Mouse (Mus musculus) liver, embryonic 14.5 days (tissue): ENCODE results near the gene Fam221b. TPM values are rescaled to one million over a fixed set of nuclear protein-coding genes. Genes with fewer than 3 reads are reported as not detected.

Experiments used
- ATAC-seq: fragments of 200-750 bp; cut with Nextera tagmentation; 2 replicates; pipeline ENCODE4 v1.8.0; 2017; ENCODE audit warnings: moderate number of reproducible peaks, mild to moderate bottlenecking, moderate library complexity; ENCODE audit not compliant: insufficient read depth
- DNase-seq, 3 experiments: peaks; one replicate each; pipeline ENCODE4 v3.0.0-alpha.2; 2012 to 2013; ENCODE audit warnings: low read depth in 3 of 3, low spot score in 3 of 3
- H3K27ac ChIP-seq: fragments of 300-500 bp; sonication (generic); 2 replicates; pipeline ENCODE4 v1.5.1; 2014; ENCODE audit warnings: moderate library complexity, mild to moderate bottlenecking, control low read depth, inconsistent platforms
- H3K27me3 ChIP-seq: fragments of 300-500 bp; sonication (generic); 2 replicates; pipeline ENCODE4 v1.6.1; 2014; ENCODE audit warnings: mild to moderate bottlenecking, low read length, moderate library complexity; ENCODE audit not compliant: control insufficient read depth, insufficient read depth
- H3K36me3 ChIP-seq: fragments of 300-500 bp; sonication (generic); replicated peaks from 2 replicates; pipeline ENCODE4 v1.6.1; 2014; ENCODE audit warnings: low read depth; ENCODE audit not compliant: control insufficient read depth, insufficient read depth
- H3K4me1 ChIP-seq, 2 experiments: fragments of 200-500 bp in 1 of 2; fragments of 300-500 bp in 1 of 2; sonication (generic) in 1 of 2; replicated peaks; 2 replicates each; pipeline ENCODE4 v1.6.1; 2012 to 2014; ENCODE audit warnings: antibody characterized with exemption in 1 of 2, inconsistent platforms in 1 of 2, low read length in 1 of 2; ENCODE audit not compliant: control insufficient read depth in 2 of 2, insufficient read depth in 2 of 2
- H3K4me2 ChIP-seq: fragments of 300-500 bp; sonication (generic); 2 replicates; pipeline ENCODE4 v1.6.1; 2014; ENCODE audit warnings: low read depth, mild to moderate bottlenecking, control low read depth, moderate library complexity
- H3K4me3 ChIP-seq, 2 experiments: fragments of 200-500 bp in 1 of 2; fragments of 300-500 bp in 1 of 2; sonication (generic) in 1 of 2; 2 replicates each; pipeline ENCODE4 v1.5.1; 2012 to 2014; ENCODE audit warnings: low read depth in 2 of 2, low read length in 2 of 2, mild to moderate bottlenecking in 2 of 2, control low read depth in 1 of 2, inconsistent platforms in 1 of 2, moderate library complexity in 1 of 2; ENCODE audit not compliant: insufficient read depth in 1 of 2
- H3K9ac ChIP-seq: fragments of 300-500 bp; sonication (generic); replicated peaks from 2 replicates; pipeline ENCODE4 v1.6.1; 2014; ENCODE audit warnings: mild to moderate bottlenecking, control low read depth, moderate library complexity
- H3K9me3 ChIP-seq: fragments of 300-500 bp; sonication (generic); 2 replicates; pipeline ENCODE4 v1.6.1; 2016; ENCODE audit warnings: low read length, mixed read lengths; ENCODE audit not compliant: control insufficient read depth
- CTCF ChIP-seq: IDR thresholded peaks from 2 replicates; pipeline ENCODE4 v1.5.1; 2016; ENCODE audit warnings: antibody characterized with exemption, low read depth, control low read depth
- EP300 ChIP-seq: IDR thresholded peaks from 2 replicates; pipeline ENCODE4 v1.6.1; 2016; ENCODE audit warnings: antibody characterized with exemption, low read depth
- WGBS: fragments of 180-500 bp; shearing (Covaris S2); extraction: QIAGEN DNeasy Blood & Tissue Kit; methylation state at CpG from one replicate; pipeline ENCODE4 v1.1.7; 2014; ENCODE audit not compliant: insufficient replicate concordance; 5-methylcytosine and 5-hydroxymethylcytosine counted together
- polyA plus RNA-seq, 2 experiments: library from polyadenylated mRNA; depleted of rRNA in 1 of 2; stranded (reverse) in 1 of 2; unstranded in 1 of 2; fragments of >200 nt; fragmentation: Nextera tagmentation in 1 of 2; extraction: Ambion mirVana in 1 of 2; gene quantifications; 2 replicates each; pipeline versions ENCODE4 v1.2.1 to v1.2.3; 2012 to 2014

Gene Fam221b
- polyA plus RNA-seq, 2 experiments: 0.02 to 1.7 TPM

- Histone ChIP-seq H3K27ac (no peak overlapping the region), H3K36me3 (no peaks in the 10 kb centered on the region), H3K9me3 (no peaks in the 10 kb centered on the region), H3K4me2 (no peak overlapping the region), H3K4me3 (no peak overlapping the region), H3K9ac (no peak overlapping the region), H3K4me1 (no peaks in the 10 kb centered on the region), H3K27me3 (no peaks in the 10 kb centered on the region)
- DNase-seq (no peak), ATAC-seq (no peak)
- TF ChIP-seq EP300 (no peak), CTCF (no peak)
- WGBS: 86% methylated on average over 8 of the region's 8 CpGs
Observed at GRCm38 (mm10) chr4:43703851-43704250, 34.9 kb upstream of the Fam221b start.

DNA sequence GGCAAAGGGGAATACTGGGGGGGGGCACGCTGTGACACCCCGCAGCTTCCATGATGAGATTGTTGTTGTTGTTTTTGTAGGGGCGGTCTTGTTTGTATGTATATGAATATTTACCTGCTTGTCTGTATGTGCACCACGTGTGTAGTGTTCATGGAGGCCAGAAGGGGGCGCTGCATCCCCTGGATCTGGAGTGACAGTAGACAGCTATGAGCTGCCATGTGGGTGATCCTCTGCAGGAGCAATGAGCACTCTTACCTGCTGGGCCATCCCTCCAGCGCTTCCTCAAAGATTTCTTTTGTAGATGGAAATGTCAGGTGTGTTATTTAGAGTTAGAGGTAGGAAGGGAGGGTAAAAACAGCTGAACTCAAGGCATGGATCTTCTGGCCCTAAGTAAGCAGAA is 34.5 kb upstream of the Fam221b start:
- Histone ChIP-seq H3K9ac (no peak overlapping the region), H3K4me2 (no peak overlapping the region), H3K27ac (no peak overlapping the region), H3K36me3 (no peaks in the 10 kb centered on the region), H3K4me3 (no peak overlapping the region), H3K9me3 (no peaks in the 10 kb centered on the region), H3K27me3 (no peaks in the 10 kb centered on the region), H3K4me1 (no peaks in the 10 kb centered on the region)
- 64% methylated on average over 6 of the region's 6 CpGs for WGBS
- DNase-seq (no peak), ATAC-seq (no peak)
- TF ChIP-seq EP300 (no peak), CTCF (peak; percentile 72)

- WGBS: 69% methylated on average over 6 of the region's 6 CpGs
- no peak for DNase-seq
- H3K36me3 ChIP-seq: no peaks in the 10 kb centered on the region
- H3K9ac ChIP-seq: no peak within 1 kb of the TSS
- no peak within 1 kb of the TSS for H3K4me2 ChIP-seq
- no peak within 1 kb of the TSS for H3K27ac ChIP-seq
- no peak for ATAC-seq
- H3K27me3 ChIP-seq: no peaks in the 10 kb centered on the region
- 0 out of 4 replicates have a peak, but pooled peaks cover 0 to 2% of the 10 kb centered on the region in 2 experiments for H3K4me1 ChIP-seq
- H3K9me3 ChIP-seq: no peaks in the 10 kb centered on the region
- no peak within 1 kb of the TSS for H3K4me3 ChIP-seq
- TF ChIP-seq CTCF (no peak), EP300 (no peak)
Observed at GRCm38 (mm10) chr4:43700707-43701106, 31.8 kb upstream of the Fam221b start, which contains the start of gene Olfr70. Gene Olfr70, minus strand, starts transcription at chr4:43700807.

DNA sequence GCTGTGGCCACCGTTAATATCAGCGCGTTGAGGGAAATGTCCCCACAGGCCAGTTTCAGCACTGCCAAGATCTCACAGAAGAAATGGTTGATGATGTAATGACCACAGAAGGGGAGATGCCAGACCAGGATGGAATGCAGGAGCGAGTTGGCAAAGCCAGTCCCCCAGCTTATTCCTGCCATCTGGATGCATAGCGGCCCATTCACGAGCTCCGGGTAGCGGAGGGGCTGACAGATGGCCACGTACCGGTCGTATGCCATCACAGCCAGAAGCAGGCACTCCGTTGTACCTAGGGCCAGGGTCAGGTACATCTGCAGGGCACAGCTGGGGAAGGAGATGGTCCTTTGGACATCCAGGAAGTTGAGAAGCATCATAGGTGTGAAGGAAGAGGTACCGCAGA is 27.6 kb upstream of the Fam221b start:
- H3K4me2 ChIP-seq: no peak overlapping the region
- no peaks in the 10 kb centered on the region for H3K27me3 ChIP-seq
- no peaks in the 10 kb centered on the region for H3K36me3 ChIP-seq
- peaks cover 11 to 29% of the 10 kb centered on the region in 2 experiments; a peak in 3 of 4 replicates for H3K4me1 ChIP-seq
- no peak for ATAC-seq
- no peak overlapping the region for H3K4me3 ChIP-seq
- no peak overlapping the region for H3K27ac ChIP-seq
- 83% methylated on average over 13 of the region's 13 CpGs for WGBS
- no peak overlapping the region for H3K9ac ChIP-seq
- no peak for DNase-seq
- no peak for TF ChIP-seq EP300
- TF ChIP-seq CTCF: no peak
- H3K9me3 ChIP-seq: no peaks in the 10 kb centered on the region

DNA sequence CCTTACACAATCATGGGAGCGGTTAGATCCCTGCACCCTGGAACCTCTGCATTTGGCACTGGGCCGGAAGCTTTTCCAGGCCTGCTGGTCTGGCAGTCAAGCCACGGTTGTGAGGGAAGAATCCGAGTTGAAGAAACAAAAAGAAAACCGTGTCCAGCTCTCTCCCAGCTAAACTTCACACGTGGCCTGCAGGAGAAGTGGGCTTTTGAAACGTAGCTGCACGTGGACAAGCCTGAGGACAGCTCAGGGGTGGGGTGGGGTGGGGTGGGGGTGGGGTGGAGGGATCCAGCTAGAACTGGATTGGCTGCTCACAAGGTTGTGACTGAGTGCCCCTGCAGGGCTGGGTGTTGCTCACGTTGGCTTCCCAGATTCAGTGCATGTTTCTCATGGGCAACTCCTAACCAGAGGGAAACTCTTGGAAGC is 26.3 kb upstream of the Fam221b start:
- H3K4me3 ChIP-seq: no peak overlapping the region
- no peak for DNase-seq
- WGBS: 20% methylated on average over 9 of the region's 9 CpGs

More for the DNA sequence above, 26.3 kb upstream of the Fam221b start:
- no peaks in the 10 kb centered on the region for H3K9me3 ChIP-seq
- no peak overlapping the region for H3K9ac ChIP-seq
- TF ChIP-seq EP300 (no peak), CTCF (no peak)
- H3K27ac ChIP-seq: no peak overlapping the region
- H3K27me3 ChIP-seq: no peaks in the 10 kb centered on the region
- H3K4me1 ChIP-seq: peaks cover 11 to 29% of the 10 kb centered on the region in 2 experiments; a peak in 3 of 4 replicates
- H3K4me2 ChIP-seq: no peak overlapping the region
- H3K36me3 ChIP-seq: no peaks in the 10 kb centered on the region
- ATAC-seq: no peak; the same call in 1 of the 2 replicates
